Mouse (Mus musculus) forebrain, embryonic 13.5 days (tissue): ENCODE results near the gene Casp1. TPM values are rescaled to one million over a fixed set of nuclear protein-coding genes. Genes with fewer than 3 reads are reported as not detected.

Experiments
- ATAC-seq: fragments of 200-750 bp; cut with Nextera tagmentation; 2 replicates; pipeline ENCODE4 v1.8.0; 2017
- H3K27ac ChIP-seq: fragments of 300-500 bp; sonication (generic); 2 replicates; pipeline ENCODE4 v1.5.1; 2015; ENCODE audit warnings: inconsistent platforms, mild to moderate bottlenecking, moderate library complexity
- H3K27me3 ChIP-seq: fragments of 300-500 bp; sonication (generic); 2 replicates; pipeline ENCODE4 v1.6.1; 2015; ENCODE audit warnings: mild to moderate bottlenecking, inconsistent platforms
- H3K36me3 ChIP-seq: fragments of 300-500 bp; sonication (generic); 2 replicates; pipeline ENCODE4 v1.6.1; 2015; ENCODE audit warnings: mild to moderate bottlenecking, inconsistent platforms; ENCODE audit not compliant: poor library complexity, severe bottlenecking
- H3K4me1 ChIP-seq: fragments of 300-500 bp; sonication (generic); 2 replicates; pipeline ENCODE4 v1.6.1; 2015; ENCODE audit warnings: inconsistent platforms
- H3K4me2 ChIP-seq: fragments of 300-500 bp; sonication (generic); 2 replicates; pipeline ENCODE4 v1.6.1; 2015; ENCODE audit warnings: inconsistent platforms, mild to moderate bottlenecking, moderate library complexity
- H3K4me3 ChIP-seq: fragments of 300-500 bp; sonication (generic); 2 replicates; pipeline ENCODE4 v1.5.1; 2015; ENCODE audit warnings: mild to moderate bottlenecking, inconsistent platforms
- H3K9ac ChIP-seq: fragments of 300-500 bp; sonication (generic); 2 replicates; pipeline ENCODE4 v1.6.1; 2015; ENCODE audit warnings: mild to moderate bottlenecking, inconsistent platforms
- H3K9me3 ChIP-seq: fragments of 300-500 bp; sonication (generic); replicated peaks from 2 replicates; pipeline ENCODE4 v1.6.1; 2016; ENCODE audit warnings: inconsistent platforms
- WGBS: fragments of 180-500 bp; shearing (Covaris S2); methylation state at CpG from one replicate; pipeline ENCODE4 v1.1.7; 2015; 5-methylcytosine and 5-hydroxymethylcytosine counted together
- polyA plus RNA-seq: library from polyadenylated mRNA; unstranded; fragments of >200 nt; fragmentation: Nextera tagmentation; extraction: Ambion mirVana; gene quantifications from 2 replicates; pipeline ENCODE4 v1.2.1, GENCODE M21; 2015

The Casp1 gene
- polyA plus RNA-seq, result 0.62 and 0.68 TPM in 2 replicates

DNA sequence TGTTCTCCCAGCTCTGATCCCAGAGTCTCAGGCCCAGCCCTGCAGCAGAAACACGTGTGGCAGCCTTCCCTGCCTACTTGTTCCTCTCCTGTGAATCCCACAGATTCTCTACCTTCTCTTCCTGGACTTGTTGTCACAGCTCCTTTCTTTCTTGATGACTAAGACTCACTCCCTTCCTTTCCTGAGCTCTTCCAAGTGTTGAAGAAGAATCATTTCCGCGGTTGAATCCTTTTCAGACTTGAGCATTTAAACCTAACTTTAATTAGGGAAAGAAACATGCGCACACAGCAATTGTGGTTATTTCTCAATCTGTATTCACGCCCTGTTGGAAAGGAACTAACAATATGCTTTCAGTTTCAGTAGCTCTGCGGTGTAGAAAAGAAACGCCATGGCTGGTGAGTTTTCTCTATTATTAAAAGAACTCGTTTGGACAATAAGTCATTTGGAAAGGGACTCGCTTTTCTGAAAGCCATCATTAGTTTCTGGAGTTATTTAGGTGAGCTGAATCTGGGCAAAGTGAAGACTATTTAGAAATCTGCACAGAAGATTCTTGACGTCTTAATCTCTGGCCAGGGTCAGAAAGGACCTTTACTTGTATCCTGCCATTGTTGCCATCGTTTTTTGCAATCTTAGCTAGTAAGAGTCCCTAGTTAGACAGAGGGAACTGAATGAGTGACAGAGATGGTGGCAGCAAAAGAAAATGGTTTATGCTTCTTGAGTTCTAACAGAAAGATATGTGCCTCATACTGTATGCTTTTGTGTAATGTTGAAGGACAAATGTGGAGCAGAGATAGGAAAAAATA lies at the start of gene Casp1:
TSS of gene Casp1 (plus strand) at position 189 of the 803 bp plus-strand sequence.
- H3K9me3 ChIP-seq, result no peaks in the 10 kb centered on the region
- H3K27ac ChIP-seq, result no peak within 1 kb of the TSS
- no peaks in the 10 kb centered on the region for H3K27me3 ChIP-seq
- H3K9ac ChIP-seq, result no peak within 1 kb of the TSS
- no peak within 1 kb of the TSS for H3K4me3 ChIP-seq
- no peaks in the 10 kb centered on the region for H3K4me1 ChIP-seq
- WGBS, result 36% methylated on average over 11 of the region's 11 CpGs
- no peak for ATAC-seq
- no peaks in the 10 kb centered on the region for H3K36me3 ChIP-seq
- no peak within 1 kb of the TSS for H3K4me2 ChIP-seq

DNA sequence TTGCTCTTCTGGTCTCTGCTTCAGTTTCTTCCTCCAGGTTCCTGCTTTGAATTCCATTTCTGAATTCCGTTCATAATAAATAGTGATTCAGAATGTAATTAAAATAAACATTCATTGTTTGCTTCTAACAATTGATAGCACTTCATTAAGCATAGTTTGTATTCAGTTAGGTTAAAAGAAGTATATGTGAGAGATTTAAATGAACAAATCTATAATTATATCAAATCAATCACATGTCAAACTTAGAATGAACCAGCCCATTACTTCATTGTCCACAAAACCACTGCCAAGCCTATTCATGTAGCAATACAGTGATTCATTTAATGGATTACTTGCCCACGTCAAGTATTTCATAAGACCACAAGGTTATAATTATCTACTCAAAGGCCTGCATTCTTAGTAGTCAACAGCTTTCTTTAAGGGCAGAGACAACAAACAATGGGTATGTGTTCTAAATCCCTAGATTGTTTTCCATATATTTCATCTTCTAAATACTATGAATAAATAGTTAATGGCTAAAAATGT lies 34.3 kb upstream of the Casp1 start:
- Histone ChIP-seq H3K36me3 (no peaks in the 10 kb centered on the region), H3K4me1 (no peaks in the 10 kb centered on the region), H3K27me3 (no peaks in the 10 kb centered on the region), H3K9ac (no peak overlapping the region), H3K4me3 (no peak overlapping the region), H3K4me2 (no peak overlapping the region), H3K27ac (no peak overlapping the region), H3K9me3 (no peaks in the 10 kb centered on the region)
- WGBS, result 41% methylated on average over 2 of the region's 2 CpGs
- no peak for ATAC-seq

DNA sequence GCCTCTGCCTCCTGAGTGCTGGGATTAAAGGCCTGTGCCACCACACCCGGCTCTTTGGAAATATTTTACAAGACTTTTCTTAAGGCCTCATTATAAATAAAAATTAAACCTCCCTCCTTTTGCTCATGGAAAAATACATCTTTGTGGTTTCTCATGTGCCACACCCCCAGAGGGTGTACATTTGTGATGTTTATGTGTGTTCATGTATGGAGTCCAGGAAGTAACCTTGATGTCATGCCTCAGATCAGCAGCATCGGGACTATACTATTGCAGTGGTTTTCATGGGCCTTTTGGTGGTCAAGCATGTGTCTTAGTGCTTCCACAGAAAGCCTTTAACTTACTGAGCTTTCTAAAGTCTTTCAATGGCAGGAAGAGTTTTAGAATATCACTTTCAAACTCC lies 28.0 kb upstream of the Casp1 start:
- ATAC-seq, result no peak
- 92% methylated on average over 2 of the region's 2 CpGs for WGBS

DNA sequence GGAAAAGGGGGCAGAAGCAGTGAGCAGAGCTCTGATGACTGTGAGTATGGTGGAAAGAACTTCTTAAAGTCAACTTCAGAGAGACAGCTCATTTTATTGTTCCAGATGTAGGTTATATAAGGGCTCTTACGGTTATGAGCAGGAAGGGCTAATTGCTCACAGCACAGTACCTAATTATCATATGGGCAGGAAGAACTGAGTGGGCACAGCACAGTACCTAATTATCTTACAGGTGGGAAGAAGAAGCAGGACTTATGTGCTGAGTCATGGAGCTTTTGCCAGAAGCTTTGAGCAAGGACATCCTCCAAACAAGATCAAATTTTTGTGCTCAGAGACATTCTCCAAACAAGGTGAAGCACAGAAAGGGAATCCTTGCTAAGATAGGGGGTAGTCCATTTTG lies 27.4 kb upstream of the Casp1 start:
- H3K36me3 ChIP-seq, result no peaks in the 10 kb centered on the region
- H3K4me2 ChIP-seq, result no peak overlapping the region
- no peaks in the 10 kb centered on the region for H3K4me1 ChIP-seq
- H3K27ac ChIP-seq, result no peak overlapping the region
- no peaks in the 10 kb centered on the region for H3K9me3 ChIP-seq
- H3K27me3 ChIP-seq, result no peaks in the 10 kb centered on the region
- H3K9ac ChIP-seq, result no peak overlapping the region
- WGBS, result 78% methylated on average over 1 of the region's 1 CpGs
- ATAC-seq, result no peak
- no peak overlapping the region for H3K4me3 ChIP-seq

More for the DNA sequence above, 28.0 kb upstream of the Casp1 start:
- Histone ChIP-seq H3K36me3 (no peaks in the 10 kb centered on the region), H3K4me1 (no peaks in the 10 kb centered on the region), H3K27ac (no peak overlapping the region), H3K4me3 (no peak overlapping the region), H3K9me3 (no peaks in the 10 kb centered on the region), H3K27me3 (no peaks in the 10 kb centered on the region), H3K4me2 (no peak overlapping the region), H3K9ac (no peak overlapping the region)

- Histone ChIP-seq H3K4me3 (no peak overlapping the region), H3K27me3 (no peaks in the 10 kb centered on the region), H3K4me2 (no peak overlapping the region), H3K9ac (no peak overlapping the region), H3K27ac (no peak overlapping the region), H3K9me3 (no peaks in the 10 kb centered on the region), H3K4me1 (no peaks in the 10 kb centered on the region), H3K36me3 (no peaks in the 10 kb centered on the region)
- no peak for ATAC-seq
- WGBS, result 92% methylated on average over 6 of the region's 6 CpGs
Observed at GRCm38 (mm10) chr9:5271334-5271845, 26.9 kb upstream of the Casp1 start.

GRCm38 (mm10) chr9:5286071-5286470 lies 12.2 kb upstream of the Casp1 start:
- H3K27me3 ChIP-seq, result no peaks in the 10 kb centered on the region
- no peak overlapping the region for H3K4me2 ChIP-seq
- no peak for ATAC-seq
- H3K9me3 ChIP-seq, result no peaks in the 10 kb centered on the region
- no peak overlapping the region for H3K4me3 ChIP-seq
- no peaks in the 10 kb centered on the region for H3K36me3 ChIP-seq
- H3K9ac ChIP-seq, result no peak overlapping the region
- no peaks in the 10 kb centered on the region for H3K4me1 ChIP-seq
- H3K27ac ChIP-seq, result no peak overlapping the region
- 91% methylated on average over 2 of the region's 2 CpGs for WGBS

DNA sequence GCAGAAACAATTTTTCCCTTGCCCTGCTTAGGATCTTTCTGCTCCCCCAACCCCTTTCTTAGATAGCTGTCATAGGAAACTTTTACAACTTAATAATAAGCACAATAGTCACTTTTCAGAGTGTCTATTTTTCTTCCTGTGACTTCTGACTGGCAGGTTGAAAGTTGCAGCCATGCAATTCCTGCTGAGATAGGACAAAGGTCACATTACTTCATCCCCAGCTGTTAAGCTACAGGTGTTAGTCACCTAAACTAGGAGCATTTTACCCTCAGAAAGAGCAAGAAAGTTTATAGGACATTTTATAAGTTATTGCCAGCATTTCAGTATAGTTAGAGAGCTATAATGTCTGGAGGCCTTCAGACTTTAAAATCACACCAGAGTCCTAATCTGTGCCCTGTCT lies 11.7 kb upstream of the Casp1 start:
- H3K4me1 ChIP-seq, result no peaks in the 10 kb centered on the region
- no peaks in the 10 kb centered on the region for H3K9me3 ChIP-seq
- H3K4me3 ChIP-seq, result no peak overlapping the region
- no peaks in the 10 kb centered on the region for H3K36me3 ChIP-seq
- H3K9ac ChIP-seq, result no peak overlapping the region
- ATAC-seq, result no peak
- H3K27ac ChIP-seq, result no peak overlapping the region
- H3K4me2 ChIP-seq, result no peak overlapping the region
- H3K27me3 ChIP-seq, result no peaks in the 10 kb centered on the region

DNA sequence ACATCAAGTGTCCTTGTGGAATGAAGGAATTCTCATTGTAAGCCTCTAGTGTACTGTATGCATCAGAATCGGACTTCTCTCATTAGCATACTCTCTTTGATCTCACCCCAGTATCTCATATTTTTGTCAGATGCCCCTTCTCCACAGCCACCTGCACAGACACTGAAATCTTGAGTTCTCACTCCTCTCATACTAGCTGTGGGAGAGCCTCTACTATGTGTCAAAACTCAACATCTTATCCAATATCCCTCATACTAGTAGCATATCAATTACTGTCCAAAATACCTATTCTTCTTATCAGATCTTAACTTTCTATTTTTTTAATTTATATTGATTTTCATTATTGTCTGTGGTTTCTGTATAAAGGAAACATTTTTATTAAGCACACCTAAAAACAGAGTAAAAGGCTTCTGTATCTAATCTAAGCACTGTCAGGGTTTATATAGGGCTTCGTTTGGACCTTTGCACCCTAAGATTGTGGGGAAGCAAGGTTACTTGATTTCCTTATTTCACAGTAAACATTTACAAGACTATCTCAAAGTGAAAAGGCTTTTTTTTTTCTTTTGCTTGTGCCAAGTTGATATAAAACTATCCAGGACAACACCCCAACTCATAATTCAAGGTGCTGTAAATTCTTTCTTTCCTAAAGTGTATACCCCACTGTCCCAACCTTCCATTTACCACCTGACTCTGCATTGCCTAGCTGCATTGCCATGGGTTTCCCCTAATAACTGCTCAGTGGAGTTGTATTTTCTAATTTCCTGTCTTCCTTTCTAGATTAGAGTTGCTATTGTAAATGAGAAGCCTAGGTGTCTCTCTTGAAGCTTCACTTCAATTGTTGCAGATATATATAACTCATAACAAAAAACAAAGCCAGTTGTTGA lies 1.7 kb upstream of the Casp1 start:
- no peak overlapping the region for H3K4me2 ChIP-seq
- WGBS, result 85% methylated on average over 2 of the region's 2 CpGs
- H3K4me3 ChIP-seq, result no peak overlapping the region
- no peaks in the 10 kb centered on the region for H3K9me3 ChIP-seq
- no peaks in the 10 kb centered on the region for H3K4me1 ChIP-seq
- H3K27ac ChIP-seq, result no peak overlapping the region
- no peak overlapping the region for H3K9ac ChIP-seq
- H3K36me3 ChIP-seq, result no peaks in the 10 kb centered on the region
- ATAC-seq, result no peak
- no peaks in the 10 kb centered on the region for H3K27me3 ChIP-seq

GRCm38 (mm10) chr9:5299132-5299381 lies 740 bp downstream of the Casp1 start:
- Histone ChIP-seq H3K4me2 (no peak overlapping the region), H3K27ac (no peak overlapping the region), H3K9ac (no peak overlapping the region), H3K4me3 (no peak overlapping the region), H3K9me3 (no peaks in the 10 kb centered on the region), H3K4me1 (no peaks in the 10 kb centered on the region), H3K36me3 (no peaks in the 10 kb centered on the region), H3K27me3 (no peaks in the 10 kb centered on the region)
- ATAC-seq, result no peak
- 75% methylated on average over 2 of the region's 2 CpGs for WGBS

GRCm38 (mm10) chr9:5308561-5308960 lies 10.2 kb downstream of the Casp1 start, which contains the start of gene Casp4:
Gene Casp4, plus strand, starts transcription at chr9:5308828.
- Histone ChIP-seq H3K4me2 (no peak within 1 kb of the TSS), H3K9ac (no peak within 1 kb of the TSS), H3K27ac (no peak within 1 kb of the TSS), H3K27me3 (no peaks in the 10 kb centered on the region), H3K4me1 (no peaks in the 10 kb centered on the region), H3K36me3 (no peaks in the 10 kb centered on the region), H3K9me3 (no peaks in the 10 kb centered on the region), H3K4me3 (no peak within 1 kb of the TSS)
- WGBS, result 86% methylated on average over 5 of the region's 5 CpGs
- ATAC-seq, result no peak

DNA sequence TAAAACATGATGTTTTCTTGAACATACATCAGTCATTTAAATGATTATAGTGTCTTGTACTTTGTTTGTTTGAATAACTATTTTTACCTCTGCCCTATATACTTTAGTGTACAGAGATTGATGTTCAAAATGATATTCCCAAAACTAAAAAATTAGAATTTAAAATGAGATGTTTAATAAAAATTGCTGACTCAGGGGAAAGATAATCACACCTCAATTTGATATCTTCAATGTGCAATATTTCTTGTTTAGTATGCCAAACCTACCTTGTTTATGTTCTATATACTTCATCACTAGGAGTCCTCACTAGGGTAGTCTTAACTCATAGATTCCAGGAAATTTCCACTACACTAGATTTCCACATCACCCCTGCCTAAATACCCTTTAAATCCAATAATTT lies 11.8 kb downstream of the Casp1 start:
- H3K36me3 ChIP-seq, result no peaks in the 10 kb centered on the region
- H3K27ac ChIP-seq, result no peak overlapping the region
- no peak overlapping the region for H3K4me3 ChIP-seq
- no peak for ATAC-seq
- H3K27me3 ChIP-seq, result no peaks in the 10 kb centered on the region
- H3K9me3 ChIP-seq, result no peaks in the 10 kb centered on the region
- H3K9ac ChIP-seq, result no peak overlapping the region
- no peak overlapping the region for H3K4me2 ChIP-seq
- H3K4me1 ChIP-seq, result no peaks in the 10 kb centered on the region

- H3K36me3 ChIP-seq, result no peaks in the 10 kb centered on the region
- ATAC-seq, result no peak
- no peak overlapping the region for H3K27ac ChIP-seq
- no peaks in the 10 kb centered on the region for H3K27me3 ChIP-seq
- H3K4me3 ChIP-seq, result no peak overlapping the region
- no peaks in the 10 kb centered on the region for H3K9me3 ChIP-seq
- H3K4me1 ChIP-seq, result no peaks in the 10 kb centered on the region
- H3K9ac ChIP-seq, result no peak overlapping the region
- no peak overlapping the region for H3K4me2 ChIP-seq
- WGBS, result 72% methylated on average over 4 of the region's 4 CpGs
Observed at GRCm38 (mm10) chr9:5311435-5311834, 13.1 kb downstream of the Casp1 start.
